Mouse (Mus musculus) heart, adult 2 months (tissue): Measurements from ENCODE around the gene Pgm1.

Source experiments
- CTCF ChIP-seq: fragments of 200-600 bp; IDR thresholded peaks from 2 replicates; pipeline ENCODE4 v1.8.1; 2022; ENCODE audit warnings: antibody characterized with exemption, mild to moderate bottlenecking, moderate library complexity
- EP300 ChIP-seq: fragments of 200-500 bp; IDR thresholded peaks from 2 replicates; pipeline ENCODE4 v1.6.1; 2011; ENCODE audit warnings: low read depth, low read length, control low read depth; ENCODE audit not compliant: insufficient read depth
- POLR2A ChIP-seq: fragments of 200-500 bp; IDR thresholded peaks from 2 replicates; pipeline ENCODE4 v1.6.1; 2011; ENCODE audit warnings: mild to moderate bottlenecking, low read depth, low read length, control low read depth; ENCODE audit not compliant: insufficient read depth

DNA sequence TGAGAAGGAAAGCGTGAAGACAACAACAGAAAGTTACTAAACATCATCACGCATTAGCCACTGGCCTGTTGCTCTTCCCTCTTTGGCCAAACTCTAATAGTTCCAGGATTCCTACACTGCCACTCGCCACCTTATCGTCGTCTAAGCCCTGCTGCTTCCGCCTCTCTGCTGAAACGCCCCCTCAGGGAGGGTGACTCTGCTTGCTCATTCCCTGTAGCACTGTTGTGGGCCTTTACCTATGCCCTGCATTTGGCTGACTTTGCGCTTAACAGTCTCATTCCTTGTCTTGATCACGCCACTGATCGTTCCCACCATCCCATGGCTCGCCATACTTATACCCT is 2.0 kb downstream of the Pgm1 start:
- TF ChIP-seq CTCF (no peak), POLR2A (0 out of 2 replicates have a peak, but pooled peaks have one; percentile 30), EP300 (no peak)
